Mouse (Mus musculus) midbrain, embryonic 16.5 days (tissue): ENCODE results near the gene Sult1d1. TPM values are rescaled to one million over a fixed set of nuclear protein-coding genes. Genes with fewer than 3 reads are reported as not detected.

ENCODE experiments used
- ATAC-seq: fragments of 200-750 bp; cut with Nextera tagmentation; 2 replicates; pipeline ENCODE4 v1.8.0; 2017; ENCODE audit warnings: moderate TSS enrichment
- H3K27ac ChIP-seq: fragments of 300-500 bp; sonication (generic); 2 replicates; pipeline ENCODE4 v1.5.1; 2014; ENCODE audit warnings: mild to moderate bottlenecking, low read length, mixed read lengths
- H3K27me3 ChIP-seq: fragments of 300-500 bp; sonication (generic); 2 replicates; pipeline ENCODE4 v1.6.1; 2014; ENCODE audit warnings: low read depth, low read length, mixed read lengths; ENCODE audit not compliant: control insufficient read depth, insufficient read depth
- H3K36me3 ChIP-seq: fragments of 300-500 bp; sonication (generic); 2 replicates; pipeline ENCODE4 v1.6.1; 2014; ENCODE audit warnings: mild to moderate bottlenecking, low read length, moderate library complexity, mixed read lengths; ENCODE audit not compliant: control insufficient read depth, insufficient read depth
- H3K4me1 ChIP-seq: fragments of 300-500 bp; sonication (generic); 2 replicates; pipeline ENCODE4 v1.6.1; 2014; ENCODE audit warnings: mild to moderate bottlenecking, low read length, mixed read lengths; ENCODE audit not compliant: control insufficient read depth, insufficient read depth
- H3K4me2 ChIP-seq: fragments of 300-500 bp; sonication (generic); 2 replicates; pipeline ENCODE4 v1.6.1; 2014; ENCODE audit warnings: mild to moderate bottlenecking, low read length, mixed read lengths
- H3K4me3 ChIP-seq: fragments of 300-500 bp; sonication (generic); 2 replicates; pipeline ENCODE4 v1.5.1; 2014; ENCODE audit warnings: low read depth, mild to moderate bottlenecking, low read length, moderate library complexity, mixed read lengths
- H3K9ac ChIP-seq: fragments of 300-500 bp; sonication (generic); 2 replicates; pipeline ENCODE4 v1.6.1; 2014; ENCODE audit warnings: low read depth, low read length, mixed read lengths
- H3K9me3 ChIP-seq: fragments of 300-500 bp; sonication (generic); replicated peaks from 2 replicates; pipeline ENCODE4 v1.6.1; 2014; ENCODE audit warnings: mild to moderate bottlenecking, low read length, mixed read lengths; ENCODE audit not compliant: control insufficient read depth, poor library complexity, severe bottlenecking
- WGBS: fragments of 180-500 bp; shearing (Covaris S2); extraction: QIAGEN DNeasy Blood & Tissue Kit; methylation state at CpG from one replicate; pipeline ENCODE4 v1.1.7; 2014; 5-methylcytosine and 5-hydroxymethylcytosine counted together
- polyA plus RNA-seq: library from polyadenylated mRNA; unstranded; fragments of >200 nt; fragmentation: Nextera tagmentation; extraction: Ambion mirVana; gene quantifications from 2 replicates; pipeline ENCODE4 v1.2.1, GENCODE M21; 2015

The Sult1d1 gene
- polyA plus RNA-seq, 1 experiment from 2014 or later = not detected

- no peak overlapping the region for H3K9ac ChIP-seq
- no peaks in the 10 kb centered on the region for H3K36me3 ChIP-seq
- no peak overlapping the region for H3K4me2 ChIP-seq
- no peak overlapping the region for H3K27ac ChIP-seq
- no peaks in the 10 kb centered on the region for H3K9me3 ChIP-seq
- H3K4me1 ChIP-seq = no peaks in the 10 kb centered on the region
- 76% methylated on average over 5 of the region's 5 CpGs for WGBS
- no peaks in the 10 kb centered on the region for H3K27me3 ChIP-seq
- H3K4me3 ChIP-seq = no peak overlapping the region
- ATAC-seq = no peak
Observed at GRCm38 (mm10) chr5:87573490-87573889, 4.7 kb upstream of the Sult1d1 start.

GRCm38 (mm10) chr5:87572781-87573180 lies 4.0 kb upstream of the Sult1d1 start:
- H3K4me1 ChIP-seq = no peaks in the 10 kb centered on the region
- WGBS = 89% methylated on average over 6 of the region's 6 CpGs

GRCm38 (mm10) chr5:87567306-87567705 lies 1.5 kb downstream of the Sult1d1 start:
- Histone ChIP-seq H3K4me3 (no peak overlapping the region), H3K4me1 (no peaks in the 10 kb centered on the region), H3K9ac (no peak overlapping the region), H3K27me3 (no peaks in the 10 kb centered on the region), H3K4me2 (no peak overlapping the region), H3K36me3 (no peaks in the 10 kb centered on the region), H3K9me3 (no peaks in the 10 kb centered on the region), H3K27ac (no peak overlapping the region)
- no peak for ATAC-seq
- WGBS = 92% methylated on average over 1 of the region's 1 CpGs

More at GRCm38 (mm10) chr5:87572781-87573180, 4.0 kb upstream of the Sult1d1 start:
- H3K36me3 ChIP-seq = no peaks in the 10 kb centered on the region
- H3K4me3 ChIP-seq = no peak overlapping the region
- H3K9ac ChIP-seq = no peak overlapping the region
- ATAC-seq = no peak
- no peak overlapping the region for H3K4me2 ChIP-seq
- no peak overlapping the region for H3K27ac ChIP-seq
- H3K27me3 ChIP-seq = no peaks in the 10 kb centered on the region
- no peaks in the 10 kb centered on the region for H3K9me3 ChIP-seq

GRCm38 (mm10) chr5:87562966-87563365 lies 5.9 kb downstream of the Sult1d1 start:
- Histone ChIP-seq H3K9ac (no peak overlapping the region), H3K27ac (no peak overlapping the region), H3K4me1 (no peaks in the 10 kb centered on the region), H3K4me2 (no peak overlapping the region), H3K4me3 (no peak overlapping the region), H3K9me3 (no peaks in the 10 kb centered on the region), H3K36me3 (no peaks in the 10 kb centered on the region), H3K27me3 (no peaks in the 10 kb centered on the region)
- ATAC-seq = no peak

- Histone ChIP-seq H3K27me3 (no peaks in the 10 kb centered on the region), H3K4me3 (no peak overlapping the region), H3K4me1 (no peaks in the 10 kb centered on the region), H3K27ac (no peak overlapping the region), H3K36me3 (no peaks in the 10 kb centered on the region), H3K4me2 (no peak overlapping the region), H3K9me3 (no peaks in the 10 kb centered on the region), H3K9ac (no peak overlapping the region)
- 74% methylated on average over 4 of the region's 4 CpGs for WGBS
- ATAC-seq = no peak
Observed at GRCm38 (mm10) chr5:87562526-87562925, 6.3 kb downstream of the Sult1d1 start.

GRCm38 (mm10) chr5:87560145-87560544 lies 8.7 kb downstream of the Sult1d1 start:
- H3K4me1 ChIP-seq = no peaks in the 10 kb centered on the region
- H3K9ac ChIP-seq = no peak overlapping the region
- WGBS = 83% methylated on average over 5 of the region's 5 CpGs
- H3K27me3 ChIP-seq = no peaks in the 10 kb centered on the region
- no peak overlapping the region for H3K27ac ChIP-seq
- no peak overlapping the region for H3K4me3 ChIP-seq
- no peaks in the 10 kb centered on the region for H3K9me3 ChIP-seq
- no peak overlapping the region for H3K4me2 ChIP-seq
- no peaks in the 10 kb centered on the region for H3K36me3 ChIP-seq
- no peak for ATAC-seq

- H3K4me3 ChIP-seq = no peak overlapping the region
- H3K27ac ChIP-seq = no peak overlapping the region
- no peak overlapping the region for H3K4me2 ChIP-seq
- 27% methylated on average over 1 of the region's 1 CpGs for WGBS
- H3K9me3 ChIP-seq = no peaks in the 10 kb centered on the region
- no peaks in the 10 kb centered on the region for H3K27me3 ChIP-seq
- no peaks in the 10 kb centered on the region for H3K4me1 ChIP-seq
- no peak overlapping the region for H3K9ac ChIP-seq
- no peak for ATAC-seq
- H3K36me3 ChIP-seq = no peaks in the 10 kb centered on the region
Observed at GRCm38 (mm10) chr5:87550935-87551334, 17.9 kb downstream of the Sult1d1 start.

GRCm38 (mm10) chr5:87538111-87538510 lies 30.7 kb downstream of the Sult1d1 start, which contains the start of gene Sult1b1:
Gene Sult1b1 (minus strand): TSS chr5:87538195.
- Histone ChIP-seq H3K27ac (no peak within 1 kb of the TSS), H3K27me3 (no peaks in the 10 kb centered on the region), H3K9me3 (no peaks in the 10 kb centered on the region), H3K36me3 (no peaks in the 10 kb centered on the region), H3K4me3 (no peak within 1 kb of the TSS), H3K9ac (no peak within 1 kb of the TSS), H3K4me1 (no peaks in the 10 kb centered on the region), H3K4me2 (no peak within 1 kb of the TSS)
- 93% methylated on average over 2 of the region's 2 CpGs for WGBS
- ATAC-seq = no peak

GRCm38 (mm10) chr5:87535994-87536644 lies 32.7 kb downstream of the Sult1d1 start:
- WGBS = 37% methylated on average over 4 of the region's 4 CpGs
- H3K27me3 ChIP-seq = no peaks in the 10 kb centered on the region
- no peak overlapping the region for H3K4me2 ChIP-seq
- no peaks in the 10 kb centered on the region for H3K9me3 ChIP-seq
- H3K36me3 ChIP-seq = no peaks in the 10 kb centered on the region
- no peaks in the 10 kb centered on the region for H3K4me1 ChIP-seq
- H3K27ac ChIP-seq = no peak overlapping the region
- no peak overlapping the region for H3K9ac ChIP-seq
- no peak overlapping the region for H3K4me3 ChIP-seq
- no peak for ATAC-seq
